Mouse (Mus musculus) lung, postnatal 36 days (tissue): ENCODE data around the gene Rab30.

Experiments used
- DNase-seq: peaks from one replicate; pipeline ENCODE4 v3.0.0; 2022; ENCODE audit warnings: mixed read lengths

The Rab30 gene

DNA sequence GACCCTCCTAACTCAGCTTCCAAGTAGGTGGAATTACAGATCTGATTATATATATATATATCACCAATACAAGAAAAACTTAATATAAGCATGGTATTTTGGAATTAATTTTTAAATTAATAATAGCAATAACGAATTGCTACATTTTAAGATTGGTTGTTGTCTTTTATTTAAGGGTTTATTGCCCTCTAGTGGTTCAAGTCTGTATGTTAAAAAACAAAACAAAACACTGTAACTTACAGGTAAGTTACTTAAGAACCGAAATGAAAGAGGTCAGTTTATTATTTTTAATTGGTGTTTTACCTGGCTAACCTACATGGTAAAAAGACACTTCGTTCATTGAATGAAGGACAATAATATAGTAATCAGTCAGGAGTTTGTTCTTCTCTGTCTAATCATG is 128.8 kb downstream of the Rab30 start:
- no peak for DNase-seq

DNA sequence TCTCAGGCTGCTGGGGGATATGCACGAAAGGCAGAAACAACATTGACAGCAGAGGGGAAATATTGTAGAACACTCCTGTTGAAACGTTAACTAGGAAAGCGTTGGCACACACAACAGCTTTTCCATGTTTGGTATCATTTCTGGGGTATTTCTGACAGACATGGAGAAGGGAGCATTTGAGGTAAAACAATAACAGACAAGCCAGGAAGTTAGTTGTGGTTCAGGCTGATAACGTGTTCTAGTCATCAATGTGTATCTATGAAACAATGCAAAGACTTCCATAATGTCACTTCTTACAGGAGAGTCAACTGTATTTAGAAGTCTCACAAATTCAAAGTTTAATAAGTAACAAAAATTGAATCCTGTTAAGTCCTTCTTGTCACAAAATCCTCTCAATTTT is 130.2 kb downstream of the Rab30 start:
- no peak for DNase-seq

DNA sequence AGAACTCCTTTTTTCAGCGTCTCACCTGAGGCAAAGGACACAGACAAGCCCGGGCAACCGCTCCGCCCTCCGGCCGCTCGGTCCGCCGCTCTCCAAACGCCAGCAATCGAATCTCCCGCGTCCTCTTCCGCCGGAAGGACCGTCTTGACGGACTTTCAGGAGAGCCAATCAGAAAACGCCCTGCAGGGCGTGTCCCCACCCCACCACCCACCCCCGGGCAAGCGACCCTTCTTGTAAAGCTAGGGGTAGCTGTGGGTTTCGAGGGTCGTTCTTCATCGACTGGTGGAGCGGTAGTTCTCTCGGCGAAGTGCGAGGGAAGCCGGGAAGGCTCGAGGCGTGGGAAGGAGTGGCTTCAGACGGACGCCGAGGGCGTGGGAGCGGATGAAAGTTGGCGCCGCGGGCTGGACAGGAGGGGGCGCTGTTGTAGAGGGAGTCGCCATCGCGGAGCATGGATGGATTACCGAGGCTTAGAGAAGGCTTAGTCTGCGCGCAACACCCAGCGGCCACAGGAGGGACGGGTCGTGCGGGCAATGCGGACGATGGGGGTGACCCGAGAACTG is 132.8 kb downstream of the Rab30 start, which contains the start of the genes Ddias and Prcp:
TSS of gene Ddias (minus strand) at position 132 of the 560 bp plus-strand sequence.
TSS of gene Prcp (plus strand) at position 355 of the 560 bp plus-strand sequence.
- peak; percentile 94 for DNase-seq

DNA sequence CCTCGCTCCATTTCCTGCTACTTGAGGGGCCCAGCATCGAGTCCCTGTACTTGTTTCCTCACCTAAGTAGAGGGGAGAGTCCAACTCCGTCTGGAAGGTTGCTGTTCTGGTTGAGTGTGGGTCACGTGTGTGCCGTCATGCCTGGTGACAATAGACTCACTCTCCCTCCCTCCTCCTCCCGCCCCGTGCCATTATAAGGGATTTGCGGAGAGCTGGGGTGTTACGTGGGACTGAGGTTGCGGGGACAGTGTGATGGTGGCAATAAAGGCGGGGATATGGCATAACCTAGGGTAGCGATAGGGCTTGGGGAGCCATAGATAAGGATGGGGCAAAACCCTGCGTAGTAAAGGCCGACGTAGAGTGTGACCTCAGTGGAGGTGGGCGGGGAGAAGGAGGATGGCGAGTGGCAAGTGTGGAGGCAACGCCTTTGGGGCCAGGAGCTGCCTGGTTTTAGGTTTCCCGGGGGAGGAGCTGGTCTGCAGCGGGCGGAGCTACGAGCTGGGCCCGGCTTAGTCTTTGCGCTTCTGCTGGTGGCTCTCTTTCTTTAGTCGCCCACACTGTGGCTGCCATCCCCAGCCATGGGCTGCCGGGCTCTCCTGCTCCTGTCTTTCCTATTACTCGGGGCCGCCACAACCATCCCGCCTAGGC is 133.5 kb downstream of the Rab30 start:
- DNase-seq = peak; percentile 96

DNA sequence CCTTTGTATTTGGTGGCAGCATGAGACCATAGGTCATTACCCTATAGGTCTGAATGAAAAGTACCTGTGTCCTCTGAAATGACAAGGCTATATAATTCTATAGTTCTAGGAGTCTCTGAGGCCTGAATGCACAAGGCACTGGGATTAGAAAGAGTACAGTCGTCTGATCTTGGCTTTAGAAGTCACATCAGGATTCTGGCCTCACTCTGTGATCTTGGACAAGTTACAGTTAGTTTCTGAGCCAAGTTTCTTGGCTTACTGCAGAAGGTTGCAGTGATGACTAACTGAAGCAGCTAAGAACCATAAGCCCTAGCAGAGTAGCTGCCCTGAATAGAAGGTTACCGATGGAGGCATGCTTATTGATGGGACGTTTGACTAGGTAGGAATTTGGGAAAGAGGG is 134.7 kb downstream of the Rab30 start:
- no peak for DNase-seq

DNA sequence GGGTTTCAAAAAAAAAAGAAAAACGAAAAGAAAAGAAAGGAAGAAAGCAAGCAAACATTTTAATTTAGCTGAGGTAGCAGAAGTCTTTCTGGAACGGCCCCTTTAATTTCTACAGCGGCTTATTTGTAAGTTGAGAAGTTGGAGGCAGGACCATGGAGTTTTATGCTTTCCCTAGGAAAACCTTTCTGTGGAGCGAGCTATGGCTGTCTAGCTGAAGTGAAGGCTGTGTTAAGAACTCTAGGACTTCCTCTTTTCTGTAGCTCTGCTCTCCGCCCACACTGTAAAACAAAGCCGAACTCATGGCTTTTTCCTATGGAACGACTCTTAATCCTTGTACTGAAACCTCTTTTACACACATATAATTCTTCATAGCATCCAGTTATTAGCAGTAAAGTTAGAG is 135.1 kb downstream of the Rab30 start:
- DNase-seq = no peak

DNA sequence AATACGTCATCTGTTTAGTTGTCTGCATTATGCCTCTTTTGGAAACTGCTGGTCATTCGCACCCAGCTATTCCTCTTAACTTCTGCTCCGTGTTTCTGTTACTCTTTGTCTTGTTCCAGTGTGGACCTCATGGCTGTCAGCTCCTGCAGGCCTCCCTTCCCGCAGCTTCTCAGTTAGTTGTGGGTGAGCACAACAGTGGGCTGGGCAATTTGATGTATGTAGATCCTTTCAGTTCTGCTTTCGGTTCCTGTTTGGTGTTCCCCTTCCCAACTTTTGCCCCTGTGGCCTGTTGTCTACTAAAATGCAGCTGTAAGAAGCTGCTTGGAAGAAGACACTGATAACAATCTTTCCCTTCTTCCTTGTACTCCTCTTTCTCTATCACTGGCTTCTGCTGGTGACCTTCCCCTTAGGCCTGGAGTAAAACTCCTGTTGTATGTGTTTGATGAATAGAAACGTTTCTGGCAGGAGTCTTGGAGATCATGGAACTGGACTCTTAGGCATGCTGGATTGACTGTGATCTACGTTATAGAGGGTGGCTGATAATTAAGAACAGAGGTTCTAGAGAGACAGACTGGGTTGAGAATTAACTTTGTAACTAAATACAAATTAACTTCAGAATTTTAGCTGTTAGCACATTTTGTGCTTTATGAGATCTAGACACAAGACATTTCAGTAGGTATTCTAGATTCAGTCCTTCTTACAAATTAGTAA is 137.3 kb downstream of the Rab30 start:
- peak; percentile 61 for DNase-seq

DNA sequence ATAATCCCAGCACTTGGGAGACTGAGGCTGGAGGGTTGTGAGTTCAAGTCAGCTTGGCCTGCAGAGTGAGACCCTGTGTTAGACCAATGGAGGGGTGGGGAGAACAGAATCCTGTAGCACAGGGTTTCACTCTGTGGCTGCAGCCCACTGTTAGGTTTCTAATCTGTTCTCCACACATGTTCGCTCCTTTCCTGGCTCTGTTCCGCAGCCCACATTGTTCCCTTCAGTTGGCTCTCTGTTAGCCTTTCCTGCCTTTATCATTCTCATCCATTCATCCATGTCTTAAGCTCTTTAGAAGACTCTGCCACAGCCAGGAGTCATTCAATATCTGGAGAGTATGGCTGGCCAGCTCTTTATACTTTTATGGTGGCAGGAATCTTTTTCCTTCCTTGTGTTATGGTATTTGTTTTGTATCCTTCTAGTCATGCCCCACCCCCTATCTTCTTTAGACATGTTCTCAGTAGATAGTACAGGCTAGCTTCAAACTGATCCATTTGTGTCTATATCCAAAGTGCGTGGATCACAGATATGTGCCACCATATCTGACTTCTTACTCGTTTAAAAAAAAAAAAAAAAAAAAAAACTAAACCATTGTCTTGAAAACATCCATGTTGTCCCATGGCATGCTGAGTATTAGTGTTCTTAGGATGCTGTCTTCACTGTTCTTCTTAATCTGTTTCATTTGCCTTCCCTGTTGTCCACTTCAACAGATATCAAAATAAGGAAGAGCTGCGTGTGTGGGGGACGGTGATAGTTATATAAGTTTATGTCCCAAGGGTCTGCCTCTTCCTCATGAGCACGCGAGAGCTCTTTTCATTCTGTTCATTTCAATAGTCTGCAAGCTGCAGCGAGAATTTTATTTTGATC is 142.7 kb downstream of the Rab30 start:
- no peak for DNase-seq

DNA sequence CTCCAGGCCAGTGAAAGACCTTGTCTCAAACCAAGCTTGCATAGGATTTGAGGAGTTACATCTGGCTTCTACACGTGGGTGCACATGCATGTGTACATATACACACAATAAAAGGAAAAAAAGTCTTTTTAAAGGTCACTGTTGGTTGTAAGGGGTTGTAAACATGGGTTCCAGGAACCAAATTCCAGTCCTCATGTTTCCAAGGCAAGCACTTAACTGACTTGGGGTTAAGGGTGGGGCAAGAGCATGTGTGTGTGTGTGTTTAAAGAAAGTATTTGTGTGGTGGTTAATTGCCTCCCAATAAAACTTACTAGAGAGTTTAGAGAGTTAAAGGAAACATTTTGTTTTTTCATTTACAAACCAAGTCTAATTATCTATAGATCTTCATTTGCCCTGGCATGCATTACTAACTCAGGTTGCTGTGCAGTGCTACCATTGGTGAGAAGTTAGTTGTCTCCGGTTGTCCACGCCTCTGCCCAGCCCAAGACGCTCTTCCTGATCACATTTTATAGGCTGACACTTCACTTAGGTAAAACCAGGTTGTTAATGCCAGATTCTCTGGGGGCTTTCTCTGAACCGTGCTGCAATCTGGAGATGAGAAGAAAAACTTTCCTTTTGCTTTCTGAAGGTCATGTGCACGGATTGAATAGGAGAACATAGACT is 143.7 kb downstream of the Rab30 start:
- DNase-seq = no peak

DNA sequence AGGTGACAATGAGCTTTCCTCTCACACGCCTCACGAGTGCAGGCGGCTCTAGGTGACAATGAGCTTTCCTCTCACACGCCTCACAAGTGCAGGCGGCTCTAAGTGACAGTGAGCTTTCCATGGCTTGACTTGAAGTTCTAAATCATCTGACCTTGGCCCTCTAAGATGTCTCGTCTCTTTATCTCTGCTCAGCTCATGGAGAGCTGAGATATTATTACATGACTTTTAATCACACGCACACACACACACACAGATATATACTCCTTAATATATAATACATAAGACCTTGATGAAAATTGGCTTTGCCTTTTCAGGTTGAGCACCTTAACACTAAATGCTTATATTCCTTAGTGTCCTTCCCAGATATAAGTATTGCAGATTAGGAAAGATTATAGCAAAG is 145.4 kb downstream of the Rab30 start:
- DNase-seq = no peak

DNA sequence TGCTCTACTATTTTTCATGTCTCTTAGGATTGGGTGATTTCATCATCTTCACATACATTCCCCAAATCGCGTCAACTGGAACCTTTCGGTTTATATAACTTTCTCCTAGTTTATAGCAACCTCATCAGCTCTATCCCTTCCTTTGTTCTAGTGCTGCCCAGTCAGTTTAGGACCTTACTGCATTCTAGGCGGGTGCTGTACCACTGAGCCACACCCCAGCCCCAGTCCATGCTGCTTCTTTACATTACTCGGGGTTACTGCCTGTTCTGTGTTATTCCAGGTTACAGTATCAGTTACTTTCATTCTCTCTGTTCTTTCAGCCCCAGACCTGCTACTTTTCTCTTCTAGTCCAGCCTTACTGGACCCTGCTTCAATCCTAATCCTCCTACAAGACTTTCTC is 145.8 kb downstream of the Rab30 start:
- no peak for DNase-seq

DNA sequence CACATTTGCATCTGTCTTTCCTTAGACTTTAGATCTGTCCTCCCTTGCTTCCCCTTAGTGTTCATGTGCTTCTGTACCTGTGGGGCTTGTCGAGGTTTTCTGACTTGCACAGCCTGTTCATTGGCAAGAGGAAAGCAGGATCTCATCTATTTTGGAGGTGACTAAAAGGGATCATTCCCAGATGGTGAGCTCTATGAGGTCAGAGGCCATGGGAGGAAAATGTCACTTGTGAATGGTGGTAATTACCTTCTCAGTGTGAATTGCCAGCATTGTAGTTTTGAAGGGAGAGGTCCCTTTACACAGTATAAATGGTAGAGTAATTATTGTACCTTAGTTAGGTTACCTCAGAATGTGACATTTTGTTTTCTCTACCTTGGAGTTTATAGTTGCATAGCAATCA is 148.8 kb downstream of the Rab30 start:
- DNase-seq = no peak

DNA sequence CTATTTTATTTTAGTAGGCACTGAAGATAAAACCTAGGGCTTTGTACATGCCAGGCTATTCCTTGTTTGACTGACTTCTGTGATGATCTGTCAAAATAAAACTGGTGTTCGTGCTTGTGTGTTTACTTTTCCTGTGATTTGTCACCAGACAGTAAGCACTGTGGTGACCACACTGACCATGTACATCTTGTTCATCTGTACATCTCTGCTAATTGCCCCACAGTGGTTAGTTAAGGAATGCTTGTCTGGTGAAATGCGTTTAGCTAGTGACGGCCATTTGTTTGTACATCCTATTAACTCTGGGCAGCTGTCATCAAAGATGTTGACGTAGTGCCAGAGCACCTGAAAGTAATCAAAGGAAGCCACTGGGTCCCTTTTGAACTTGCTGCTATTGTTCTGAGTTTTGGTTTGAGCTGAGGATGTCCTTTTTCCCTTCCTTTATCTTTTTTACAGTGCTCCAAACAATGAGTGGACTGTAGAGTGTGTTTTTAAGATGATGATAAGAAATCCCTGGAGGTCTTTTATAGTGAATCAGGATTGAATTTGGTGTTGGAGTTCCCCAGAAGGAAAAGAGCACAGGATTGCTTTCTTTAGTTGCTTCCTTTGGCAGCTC is 149.3 kb downstream of the Rab30 start:
- DNase-seq = no peak

DNA sequence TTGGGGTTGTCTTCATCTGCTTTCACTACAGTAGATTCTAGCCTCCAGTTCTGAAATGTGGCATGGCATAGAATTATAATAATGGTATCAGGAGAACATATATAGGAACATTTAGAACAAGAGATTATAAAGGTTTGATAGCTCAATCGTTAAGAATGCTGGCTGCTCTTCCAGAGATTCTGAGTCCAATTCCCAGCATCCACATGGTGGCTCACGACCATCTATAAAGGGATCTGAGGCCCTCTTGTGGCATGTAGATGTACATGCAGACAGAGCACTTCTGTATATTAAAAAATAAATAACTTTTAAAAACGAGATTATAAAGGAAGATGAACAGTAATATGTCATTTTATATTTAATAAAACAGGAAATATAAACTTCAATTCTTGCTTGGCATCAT is 152.1 kb downstream of the Rab30 start:
- DNase-seq = no peak
